Mouse (Mus musculus): Measurements from ENCODE around the gene Pafah1b2. TPM values are rescaled to one million over a fixed set of nuclear protein-coding genes. Genes with fewer than 3 reads are reported as not detected.

Pafah1b2 gene
- polyA plus RNA-seq, 1 experiment: 76.6 TPM

- 0 out of 2 replicates have a peak, but pooled peaks cover 5% of the 10 kb centered on the region for H3K36me3 ChIP-seq (ENCODE audit: control insufficient read depth, insufficient read depth, low read length, poor library complexity, severe bottlenecking)
- H3K9ac ChIP-seq (ENCODE audit: low read depth, poor library complexity, severe bottlenecking): no peak overlapping the region
- H3K27me3 ChIP-seq (ENCODE audit: control insufficient read depth, insufficient read depth, low read length, poor library complexity, severe bottlenecking): no peaks in the 10 kb centered on the region
- no peaks in the 10 kb centered on the region for H3K4me1 ChIP-seq (ENCODE audit: control insufficient read depth, insufficient read depth, low read length)
- TF ChIP-seq EP300 (IDR thresholded peaks at IDR 0.05; ENCODE audit: insufficient read depth, low read depth, low read length) (no peak), CTCF (IDR thresholded peaks at IDR 0.05; ENCODE audit: low read depth, low read length) (no peak), POLR2A (IDR thresholded peaks at IDR 0.05; ENCODE audit: insufficient read depth, low read length) (no peak)
- H3K4me3 ChIP-seq (ENCODE audit: low read depth, low read length): no peak overlapping the region
- no peak overlapping the region for H3K27ac ChIP-seq (ENCODE audit: insufficient read depth, low read length)
- H3K9me3 ChIP-seq (replicated peaks; ENCODE audit: control insufficient read depth, insufficient read depth, low read length, poor library complexity, severe bottlenecking): no peaks in the 10 kb centered on the region
Measured at GRCm38 (mm10) chr9:45946182-45946871, 66.2 kb downstream of the Pafah1b2 start.

- Histone ChIP-seq H3K4me3 (ENCODE audit: low read depth, low read length) (no peak overlapping the region), H3K4me1 (ENCODE audit: control insufficient read depth, insufficient read depth, low read length) (no peaks in the 10 kb centered on the region), H3K27ac (ENCODE audit: insufficient read depth, low read length) (no peak overlapping the region), H3K27me3 (ENCODE audit: control insufficient read depth, insufficient read depth, low read length, poor library complexity, severe bottlenecking) (no peaks in the 10 kb centered on the region), H3K9ac (ENCODE audit: low read depth, poor library complexity, severe bottlenecking) (no peak overlapping the region), H3K36me3 (ENCODE audit: control insufficient read depth, insufficient read depth, low read length, poor library complexity, severe bottlenecking) (0 out of 2 replicates have a peak, but pooled peaks cover 5% of the 10 kb centered on the region), H3K9me3 (replicated peaks; ENCODE audit: control insufficient read depth, insufficient read depth, low read length, poor library complexity, severe bottlenecking) (no peaks in the 10 kb centered on the region)
- TF ChIP-seq POLR2A (IDR thresholded peaks at IDR 0.05; ENCODE audit: insufficient read depth, low read length): no peak
- no peak for TF ChIP-seq EP300 (IDR thresholded peaks at IDR 0.05; ENCODE audit: insufficient read depth, low read depth, low read length)
- TF ChIP-seq CTCF (IDR thresholded peaks at IDR 0.05; ENCODE audit: low read depth, low read length): no peak
Measured at GRCm38 (mm10) chr9:45945721-45946120, 66.8 kb downstream of the Pafah1b2 start.

- Histone ChIP-seq H3K36me3 (ENCODE audit: control insufficient read depth, insufficient read depth, low read length, poor library complexity, severe bottlenecking) (0 out of 2 replicates have a peak, but pooled peaks cover 5% of the 10 kb centered on the region), H3K27me3 (ENCODE audit: control insufficient read depth, insufficient read depth, low read length, poor library complexity, severe bottlenecking) (no peaks in the 10 kb centered on the region), H3K4me1 (ENCODE audit: control insufficient read depth, insufficient read depth, low read length) (no peaks in the 10 kb centered on the region), H3K4me3 (ENCODE audit: low read depth, low read length) (no peak overlapping the region), H3K9ac (ENCODE audit: low read depth, poor library complexity, severe bottlenecking) (no peak overlapping the region), H3K27ac (ENCODE audit: insufficient read depth, low read length) (no peak overlapping the region), H3K9me3 (replicated peaks; ENCODE audit: control insufficient read depth, insufficient read depth, low read length, poor library complexity, severe bottlenecking) (no peaks in the 10 kb centered on the region)
- TF ChIP-seq EP300 (IDR thresholded peaks at IDR 0.05; ENCODE audit: insufficient read depth, low read depth, low read length) (no peak), POLR2A (IDR thresholded peaks at IDR 0.05; ENCODE audit: insufficient read depth, low read length) (no peak), CTCF (IDR thresholded peaks at IDR 0.05; ENCODE audit: low read depth, low read length) (no peak)
Measured at GRCm38 (mm10) chr9:45944506-45945400, 67.7 kb downstream of the Pafah1b2 start.

GRCm38 (mm10) chr9:45943628-45944505 lies 68.6 kb downstream of the Pafah1b2 start:
- Histone ChIP-seq H3K27ac (ENCODE audit: insufficient read depth, low read length) (no peak overlapping the region), H3K27me3 (ENCODE audit: control insufficient read depth, insufficient read depth, low read length, poor library complexity, severe bottlenecking) (no peaks in the 10 kb centered on the region), H3K9ac (ENCODE audit: low read depth, poor library complexity, severe bottlenecking) (no peak overlapping the region), H3K36me3 (ENCODE audit: control insufficient read depth, insufficient read depth, low read length, poor library complexity, severe bottlenecking) (no peaks in the 10 kb centered on the region), H3K4me3 (ENCODE audit: low read depth, low read length) (no peak overlapping the region), H3K4me1 (ENCODE audit: control insufficient read depth, insufficient read depth, low read length) (no peaks in the 10 kb centered on the region), H3K9me3 (replicated peaks; ENCODE audit: control insufficient read depth, insufficient read depth, low read length, poor library complexity, severe bottlenecking) (no peaks in the 10 kb centered on the region)
- TF ChIP-seq EP300 (IDR thresholded peaks at IDR 0.05; ENCODE audit: insufficient read depth, low read depth, low read length) (no peak), CTCF (IDR thresholded peaks at IDR 0.05; ENCODE audit: low read depth, low read length) (no peak), POLR2A (IDR thresholded peaks at IDR 0.05; ENCODE audit: insufficient read depth, low read length) (no peak)

GRCm38 (mm10) chr9:45942916-45943315 lies 69.6 kb downstream of the Pafah1b2 start:
- H3K27me3 ChIP-seq (ENCODE audit: control insufficient read depth, insufficient read depth, low read length, poor library complexity, severe bottlenecking): no peaks in the 10 kb centered on the region
- H3K36me3 ChIP-seq (ENCODE audit: control insufficient read depth, insufficient read depth, low read length, poor library complexity, severe bottlenecking): no peaks in the 10 kb centered on the region
- H3K9me3 ChIP-seq (replicated peaks; ENCODE audit: control insufficient read depth, insufficient read depth, low read length, poor library complexity, severe bottlenecking): no peaks in the 10 kb centered on the region
- H3K4me3 ChIP-seq (ENCODE audit: low read depth, low read length): no peak overlapping the region
- TF ChIP-seq CTCF (IDR thresholded peaks at IDR 0.05; ENCODE audit: low read depth, low read length) (no peak), POLR2A (IDR thresholded peaks at IDR 0.05; ENCODE audit: insufficient read depth, low read length) (no peak), EP300 (IDR thresholded peaks at IDR 0.05; ENCODE audit: insufficient read depth, low read depth, low read length) (no peak)
- H3K27ac ChIP-seq (ENCODE audit: insufficient read depth, low read length): no peak overlapping the region
- no peaks in the 10 kb centered on the region for H3K4me1 ChIP-seq (ENCODE audit: control insufficient read depth, insufficient read depth, low read length)
- no peak overlapping the region for H3K9ac ChIP-seq (ENCODE audit: low read depth, poor library complexity, severe bottlenecking)
